19 mouse cellular contexts compared by ENCODE assay signal in genomic region chr2:50004674-50005527, GRCm38 (mm10).
DNase-seq lines count a peak whose midpoint lies in the region; ATAC-seq and TF ChIP-seq lines count a peak whose summit lies in the region.
"Had no signal": no experiment of that assay in that cellular context is flagged by ENCODE, and none has a peak within 500 bp of the region (broad histone marks: within the 10 kb centered on the region; RNA-seq: fewer than 3 reads in every experiment).

No protein-coding gene starts in this region.

- H3K27me3 ChIP-seq in neural tube, embryonic 11.5 days (ENCODE audit: control insufficient read depth, insufficient read depth, low read length): no peaks in the 10 kb centered on the region
- H3K27me3 ChIP-seq in limb, embryonic 10.5 days (ENCODE audit: low read depth, poor library complexity, severe bottlenecking): no peaks in the 10 kb centered on the region
- no peaks in the 10 kb centered on the region for H3K27me3 ChIP-seq in liver, postnatal 0 days (ENCODE audit: insufficient read depth, low read length)
- H3K27me3 ChIP-seq: CH12.LX; forebrain, embryonic 15.5 days; heart, embryonic 15.5 days; midbrain, embryonic 13.5 days had no signal

- intact Hi-C loops in left cerebral cortex, postnatal 14 days (cut with DNase I): no loop called here

- no peak for TF ChIP-seq CTCF in liver, postnatal 0 days (IDR thresholded peaks at IDR 0.05; ENCODE audit: low read depth)

- H3K9me3 ChIP-seq in neural tube, embryonic 11.5 days (ENCODE audit: control insufficient read depth, low read length): no peaks in the 10 kb centered on the region
- no peaks in the 10 kb centered on the region for H3K9me3 ChIP-seq in limb, embryonic 10.5 days (replicated peaks)
- no peaks in the 10 kb centered on the region for H3K9me3 ChIP-seq in liver, postnatal 0 days (ENCODE audit: low read length)
- H3K9me3 ChIP-seq: forebrain, embryonic 15.5 days; heart, embryonic 15.5 days; midbrain, embryonic 13.5 days had no signal

- ATAC-seq in neural tube, embryonic 11.5 days (ENCODE audit: insufficient read depth, low FRiP score, low TSS enrichment): 0 out of 2 replicates have a peak, but pooled peaks have one; percentile 13
- no peak for ATAC-seq in liver, postnatal 0 days
- ATAC-seq: forebrain, embryonic 15.5 days; inflammation-experienced regulatory T-cells, adult 6 months; midbrain, embryonic 13.5 days had no signal

- no peak overlapping the region for H3K27ac ChIP-seq in neural tube, embryonic 11.5 days (ENCODE audit: low read depth, low read length)
- peak overlapping the region; percentile 42; the same call in 1 of the 2 replicates for H3K27ac ChIP-seq in limb, embryonic 10.5 days
- H3K27ac ChIP-seq in liver, postnatal 0 days (ENCODE audit: low read depth): no peak overlapping the region
- H3K27ac ChIP-seq: forebrain, embryonic 15.5 days; heart, embryonic 15.5 days; macrophage; midbrain, embryonic 13.5 days; stomach, postnatal 0 days had no signal

- no peak overlapping the region for H3K9ac ChIP-seq in neural tube, embryonic 11.5 days (ENCODE audit: low read length)
- H3K9ac ChIP-seq in liver, postnatal 0 days (replicated peaks): no peak overlapping the region
- H3K9ac ChIP-seq: forebrain, embryonic 15.5 days; heart, embryonic 15.5 days; lung, embryonic 14.5 days; midbrain, embryonic 13.5 days had no signal

- whole genome bisulfite sequencing in neural tube, embryonic 11.5 days: 60% methylated on average over 11 of the region's 11 CpGs
- 21% methylated on average over 11 of the region's 11 CpGs for WGBS in limb, embryonic 10.5 days
- WGBS in liver, postnatal 0 days (ENCODE audit: insufficient replicate concordance): 43% methylated on average over 11 of the region's 11 CpGs

- peak; percentile 8 for DNase-seq in adrenal gland, postnatal 14 days
- DNase-seq in adrenal gland, postnatal 36 days: no peak
- DNase-seq in neural tube, embryonic 11.5 days (ENCODE audit: low spot score): peak; percentile 13
- no peak for DNase-seq in neural tube, embryonic 10.5 days (ENCODE audit: extremely low spot score, low spot score)
- peak; percentile 55 for DNase-seq in limb, embryonic 10.5 days (ENCODE audit: low spot score)
- DNase-seq in liver, postnatal 0 days: no peak
- DNase-seq in left cerebral cortex, postnatal 14 days (ENCODE audit: low spot score in 2 of 2): no peak
- DNase-seq: adrenal gland, postnatal 25 days; cerebellum, adult 8-10 months; heart, adult 18-20 months; lung, embryonic 14.5 days had no signal

- H3K4me3 ChIP-seq in neural tube, embryonic 11.5 days (ENCODE audit: low read depth, low read length): no peak overlapping the region
- H3K4me3 ChIP-seq in limb, embryonic 10.5 days: no peak overlapping the region
- no peak overlapping the region for H3K4me3 ChIP-seq in liver, postnatal 0 days (ENCODE audit: low read depth, low read length)
- H3K4me3 ChIP-seq: erythroblast, embryonic 14.5 days; forebrain, embryonic 15.5 days; heart, embryonic 15.5 days; midbrain, embryonic 13.5 days had no signal

- no peaks in the 10 kb centered on the region for H3K4me1 ChIP-seq in neural tube, embryonic 11.5 days (ENCODE audit: control insufficient read depth, insufficient read depth, low read length)
- H3K4me1 ChIP-seq in limb, embryonic 10.5 days: peaks cover 19% of the 10 kb centered on the region
- H3K4me1 ChIP-seq in liver, postnatal 0 days (ENCODE audit: insufficient read depth): no peaks in the 10 kb centered on the region
- H3K4me1 ChIP-seq: forebrain, embryonic 15.5 days; midbrain, embryonic 13.5 days had no signal

- no peaks in the 10 kb centered on the region for H3K36me3 ChIP-seq in neural tube, embryonic 11.5 days (ENCODE audit: control insufficient read depth, insufficient read depth, low read length)
- no peaks in the 10 kb centered on the region for H3K36me3 ChIP-seq in limb, embryonic 10.5 days
- no peaks in the 10 kb centered on the region for H3K36me3 ChIP-seq in liver, postnatal 0 days (replicated peaks; ENCODE audit: insufficient read depth, low read length)
- H3K36me3 ChIP-seq: forebrain, embryonic 15.5 days; heart, embryonic 15.5 days; midbrain, embryonic 13.5 days had no signal

- TF ChIP-seq EP300 in liver, postnatal 0 days (IDR thresholded peaks at IDR 0.05; ENCODE audit: low read depth): no peak

- no peak overlapping the region for H3K4me2 ChIP-seq in neural tube, embryonic 11.5 days (ENCODE audit: low read depth)
- H3K4me2 ChIP-seq in liver, postnatal 0 days (ENCODE audit: low read depth, low read length): no peak overlapping the region
- H3K4me2 ChIP-seq: forebrain, embryonic 15.5 days; heart, embryonic 15.5 days; lung, embryonic 14.5 days; midbrain, embryonic 13.5 days had no signal

Comparison
In these comparisons a context has a peak if more than half of its experiments do, and no peak if none do; other contexts are left out.
1. DNase-seq: peak in adrenal gland, postnatal 14 days (single experiment), neural tube, embryonic 11.5 days (single experiment) and limb, embryonic 10.5 days (single experiment); none in adrenal gland, postnatal 36 days (0 of 2), neural tube, embryonic 10.5 days (single experiment), liver, postnatal 0 days (single experiment) and left cerebral cortex, postnatal 14 days (0 of 2).